Mouse (Mus musculus) liver, embryonic 14.5 days (tissue): ENCODE measurements around the gene Smndc1.
"Not testable (repeated sequence)": the region's sequence is repeated elsewhere in the genome, so short reads cannot be mapped to it uniquely, and the experiment has no call there.

Experiments
- CTCF ChIP-seq: IDR thresholded peaks from 2 replicates; pipeline ENCODE4 v1.5.1; 2016; ENCODE audit warnings: antibody characterized with exemption, low read depth, control low read depth
- EP300 ChIP-seq: IDR thresholded peaks from 2 replicates; pipeline ENCODE4 v1.6.1; 2016; ENCODE audit warnings: antibody characterized with exemption, low read depth

DNA sequence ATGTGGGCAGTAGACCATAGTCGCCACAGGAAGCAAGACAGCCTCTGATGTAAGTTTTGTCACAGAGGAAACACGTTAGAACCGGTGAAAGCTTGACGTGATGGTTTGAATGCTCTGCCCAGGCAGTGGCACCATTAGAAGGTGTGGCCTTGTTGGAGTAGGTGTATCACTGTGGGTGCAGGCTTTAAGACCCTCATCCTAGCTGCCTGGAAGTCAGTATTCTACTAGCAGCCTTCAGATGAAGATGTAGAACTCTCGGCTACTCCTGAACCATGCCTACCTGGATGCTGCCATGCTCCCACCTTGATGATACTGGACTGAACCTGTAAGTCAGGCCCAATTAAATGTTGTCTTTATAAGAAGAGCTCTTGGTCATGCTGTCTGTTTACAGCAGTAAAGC, 5.4 kb upstream of the Smndc1 start:
- not testable (repeated sequence) for TF ChIP-seq CTCF, EP300
